ENCODE assay signal across 24 mouse cellular contexts in genomic region chr7:56047178-56047577, GRCm38 (mm10). TPM values are rescaled to one million over a fixed set of nuclear protein-coding genes. Genes with fewer than 3 reads are reported as not detected.
A peak's percentile ranks its signal among the peaks of the same experiment; 100 is the strongest.
DNase-seq lines count a peak whose midpoint lies in the region; ATAC-seq and TF ChIP-seq lines count a peak whose summit lies in the region.
"Had no signal": no experiment of that assay in that cellular context is flagged by ENCODE, and none has a peak within 500 bp of the region (broad histone marks: within the 10 kb centered on the region; RNA-seq: fewer than 3 reads in every experiment).

No protein-coding gene starts in this region.

- no peak for TF ChIP-seq POLR2A in kidney, adult 2 months (IDR thresholded peaks at IDR 0.05; ENCODE audit: low read depth, low read length)
- no peak for TF ChIP-seq POLR2A in liver, adult 2 months (IDR thresholded peaks at IDR 0.05; ENCODE audit: extremely low read depth, insufficient read depth, low read length)

- no peaks in the 10 kb centered on the region for H3K27me3 ChIP-seq in kidney, adult 2 months (replicated peaks; ENCODE audit: control insufficient read depth, insufficient read depth, low read length)
- no peaks in the 10 kb centered on the region for H3K27me3 ChIP-seq in liver, adult 2 months (ENCODE audit: control insufficient read depth, insufficient read depth, low read length)
- no peaks in the 10 kb centered on the region for H3K27me3 ChIP-seq in liver, embryonic 12.5 days (replicated peaks)
- H3K27me3 ChIP-seq: forebrain, embryonic 13.5 days; heart, embryonic 13.5 days had no signal

- no peak overlapping the region for H3K4me3 ChIP-seq in kidney, adult 2 months (ENCODE audit: insufficient read depth, low read depth, low read length)
- no peak overlapping the region for H3K4me3 ChIP-seq in liver, adult 2 months (ENCODE audit: insufficient read depth, low read depth, low read length)
- no peak overlapping the region for H3K4me3 ChIP-seq in liver, embryonic 12.5 days
- H3K4me3 ChIP-seq: forebrain, embryonic 10.5 days; forebrain, embryonic 13.5 days; heart, adult 2 months; heart, embryonic 10.5 days; heart, embryonic 13.5 days had no signal

- H3K27ac ChIP-seq in kidney, adult 2 months (ENCODE audit: insufficient read depth, low read depth, low read length), result no peak overlapping the region
- no peak overlapping the region for H3K27ac ChIP-seq in liver, adult 2 months (replicated peaks; ENCODE audit: insufficient read depth, low read depth, low read length)
- H3K27ac ChIP-seq in liver, embryonic 12.5 days, result no peak overlapping the region
- H3K27ac ChIP-seq: forebrain, embryonic 10.5 days; forebrain, embryonic 13.5 days; heart, adult 2 months; heart, embryonic 10.5 days; heart, embryonic 13.5 days; hindbrain, embryonic 14.5 days; hindbrain, postnatal 0 days had no signal

- H3K4me2 ChIP-seq in liver, embryonic 12.5 days, result no peak overlapping the region
- H3K4me2 ChIP-seq: forebrain, embryonic 13.5 days; heart, embryonic 13.5 days; hindbrain, embryonic 14.5 days had no signal

- H3K9ac ChIP-seq in liver, adult 2 months (ENCODE audit: low read depth, low read length), result no peak overlapping the region
- H3K9ac ChIP-seq in liver, embryonic 12.5 days, result no peak overlapping the region
- H3K9ac ChIP-seq: forebrain, embryonic 13.5 days; heart, embryonic 13.5 days; hindbrain, embryonic 14.5 days had no signal

- WGBS in kidney, adult 2 months, result 18% methylated on average over 1 of the region's 1 CpGs
- 9% methylated on average over 1 of the region's 1 CpGs for WGBS in liver, adult 2 months
- WGBS in liver, embryonic 12.5 days (ENCODE audit: insufficient replicate concordance), result 59% methylated on average over 1 of the region's 1 CpGs

- peak; percentile 22 for DNase-seq in adrenal gland, adult 2 months
- DNase-seq in adrenal gland, postnatal 4 days (ENCODE audit: low spot score in 2 of 2), result no peak
- peak; percentile 48 for DNase-seq in kidney, adult 2 months
- DNase-seq in kidney, postnatal 25 days, result no peak
- peak; percentile 78 for DNase-seq in liver, adult 2 months (ENCODE audit: extremely low read depth, low read depth, low spot score)
- DNase-seq: adrenal gland, adult 8-10 months; cerebellum, adult 18-20 months; cerebellum, adult 9-10 months; cerebellum, postnatal 14 days; gastrocnemius, postnatal 10 days; gastrocnemius, postnatal 36 days; heart, adult 2 months; heart, postnatal 14 days; heart, postnatal 4 days had no signal

- TF ChIP-seq CTCF in kidney, adult 2 months (conservative IDR thresholded peaks at IDR 0.05; ENCODE audit: insufficient read depth, insufficient read length, low read depth, low read length), result no peak
- TF ChIP-seq CTCF in liver, adult 2 months (IDR thresholded peaks at IDR 0.05; ENCODE audit: low read depth, low read length), result no peak

- no peak for ATAC-seq in liver, embryonic 12.5 days
- ATAC-seq: activated CD4-positive, CD25-positive, alpha-beta regulatory T cell, adult 4 months; forebrain, embryonic 13.5 days; forebrain, embryonic 16.5 days; hindbrain, postnatal 0 days; inflammation-experienced regulatory T-cells, adult 6 months had no signal

- H3K79me2 ChIP-seq in liver, adult 2 months (ENCODE audit: control insufficient read depth, insufficient read depth, low read length), result 0 out of 2 replicates have a peak, but pooled peaks cover 3% of the 10 kb centered on the region

- no peaks in the 10 kb centered on the region for H3K9me3 ChIP-seq in liver, embryonic 12.5 days (replicated peaks)
- H3K9me3 ChIP-seq: forebrain, embryonic 10.5 days; forebrain, embryonic 13.5 days; heart, embryonic 10.5 days; heart, embryonic 13.5 days had no signal

- no peaks in the 10 kb centered on the region for H3K36me3 ChIP-seq in kidney, adult 2 months (ENCODE audit: control insufficient read depth, insufficient read depth, low read length)
- H3K36me3 ChIP-seq in liver, adult 2 months (ENCODE audit: control insufficient read depth, insufficient read depth, low read length), result no peaks in the 10 kb centered on the region
- no peaks in the 10 kb centered on the region for H3K36me3 ChIP-seq in liver, embryonic 12.5 days
- H3K36me3 ChIP-seq: forebrain, embryonic 10.5 days; heart, embryonic 13.5 days had no signal

- H3K4me1 ChIP-seq in kidney, adult 2 months (ENCODE audit: control insufficient read depth, insufficient read depth, low read length), result peaks cover 15% of the 10 kb centered on the region; the same call in 1 of the 2 replicates
- H3K4me1 ChIP-seq in liver, adult 2 months (ENCODE audit: control insufficient read depth, insufficient read depth, low read length), result peaks cover 13% of the 10 kb centered on the region; the same call in 1 of the 2 replicates
- peaks cover 56% of the 10 kb centered on the region for H3K4me1 ChIP-seq in liver, embryonic 12.5 days

RNA-seq across cellular contexts. Expression of gene Herc2, which starts 2.8 kb away (rescaled TPM):
- 10 to 100 TPM; 45.0 to 50.8 TPM for total RNA-seq in adrenal gland, adult 2 months (2021)
- 11.3 and 12.9 TPM in 2 replicates for polyA plus RNA-seq in adrenal gland, adult 2 months (2012; rRNA removed)
- total RNA-seq in adrenal gland, postnatal 4 days (2021), result 10 to 100 TPM; 45.0 to 49.7 TPM
- 16.1 and 19.0 TPM in 2 replicates for polyA plus RNA-seq in kidney, adult 2 months (2012; rRNA removed)
- total RNA-seq in liver, adult 2 months (2014; rRNA removed), result 15.9 and 19.1 TPM in 2 replicates
- polyA plus RNA-seq in liver, adult 2 months (2012; rRNA removed), result 7.9 and 9.8 TPM in 2 replicates
- polyA plus RNA-seq in liver, embryonic 12.5 days (2016; fragmentation: Nextera tagmentation; extraction: Ambion mirVana), result 16.8 and 21.4 TPM in 2 replicates

RNA-seq across cellular contexts. Expression of gene Nipa1, which starts 27.4 kb away (rescaled TPM):
- 10 to 100 TPM in 1 of 2 experiments, 1 to 10 TPM in 1; 4.8 to 10.6 TPM for total RNA-seq in adrenal gland, adult 2 months (2021)
- polyA plus RNA-seq in adrenal gland, adult 2 months (2012; rRNA removed), result 3.3 and 4.1 TPM in 2 replicates
- total RNA-seq in adrenal gland, postnatal 4 days (2021), result 1 to 10 TPM; 9.3 to 9.5 TPM
- polyA plus RNA-seq in kidney, adult 2 months (2012; rRNA removed), result 3.6 and 4.5 TPM in 2 replicates
- total RNA-seq in liver, adult 2 months (2014; rRNA removed), result 1.9 and 2.9 TPM in 2 replicates
- polyA plus RNA-seq in liver, adult 2 months (2012; rRNA removed), result 0.98 and 1.1 TPM in 2 replicates
- polyA plus RNA-seq in liver, embryonic 12.5 days (2016; fragmentation: Nextera tagmentation; extraction: Ambion mirVana), result 17.7 and 20.6 TPM in 2 replicates

Comparison
In these comparisons a context has a peak if more than half of its experiments do, and no peak if none do; other contexts are left out.
1. DNase-seq: peak in adrenal gland, adult 2 months (single experiment), kidney, adult 2 months (single experiment) and liver, adult 2 months (single experiment); none in adrenal gland, postnatal 4 days (0 of 2) and kidney, postnatal 25 days (0 of 2).